In genomic region chr12:15617312-15617711, GRCm38 (mm10) we compare ENCODE assay signal across 7 mouse cellular contexts.
DNase-seq lines count a peak whose midpoint lies in the region; ATAC-seq lines count a peak whose summit lies in the region.

No protein-coding gene starts in this region.

- peaks cover 4% of the 10 kb centered on the region for H3K4me1 ChIP-seq in limb, embryonic 13.5 days
- H3K4me1 ChIP-seq in limb, embryonic 10.5 days: no peaks in the 10 kb centered on the region

- H3K4me2 ChIP-seq in limb, embryonic 13.5 days (replicated peaks): no peak overlapping the region

- H3K4me3 ChIP-seq in limb, embryonic 13.5 days: no peak overlapping the region
- no peak overlapping the region for H3K4me3 ChIP-seq in limb, embryonic 10.5 days

- H3K27ac ChIP-seq in limb, embryonic 13.5 days: no peak overlapping the region
- H3K27ac ChIP-seq in limb, embryonic 10.5 days: no peak overlapping the region

- ATAC-seq in limb, embryonic 13.5 days (ENCODE audit: low FRiP score, low read depth): peak; percentile 36; the same call in 1 of the 2 replicates

- H3K27me3 ChIP-seq in limb, embryonic 13.5 days: no peaks in the 10 kb centered on the region
- H3K27me3 ChIP-seq in limb, embryonic 10.5 days (ENCODE audit: low read depth, poor library complexity, severe bottlenecking): no peaks in the 10 kb centered on the region

- H3K9me3 ChIP-seq in limb, embryonic 13.5 days: no peaks in the 10 kb centered on the region
- H3K9me3 ChIP-seq in limb, embryonic 10.5 days (replicated peaks): no peaks in the 10 kb centered on the region

- H3K9ac ChIP-seq in limb, embryonic 13.5 days: no peak overlapping the region

- 49% methylated on average over 1 of the region's 1 CpGs for WGBS in limb, embryonic 13.5 days
- 89% methylated on average over 1 of the region's 1 CpGs for WGBS in limb, embryonic 10.5 days

- H3K36me3 ChIP-seq in limb, embryonic 13.5 days: no peaks in the 10 kb centered on the region
- no peaks in the 10 kb centered on the region for H3K36me3 ChIP-seq in limb, embryonic 10.5 days

- intact Hi-C loops in heart, postnatal 10 days (cut with DNase I): no loop called here

- no peak for DNase-seq in limb, embryonic 10.5 days (ENCODE audit: low spot score)
- DNase-seq in fibroblast of lung, adult 2 months (ENCODE audit: low read depth): peak; percentile 71
- DNase-seq in heart, postnatal 10 days: peak; percentile 83 to 87
- peak; percentile 44 for DNase-seq in retina, embryonic 14.5 days (ENCODE audit: low spot score)
- no peak for DNase-seq in cerebellum, adult 11 months
- DNase-seq in urinary bladder, postnatal 10 days (ENCODE audit: low spot score): no peak

Comparison
In these comparisons a context has a peak if more than half of its experiments do, and no peak if none do; other contexts are left out.
1. DNase-seq: peak in fibroblast of lung, adult 2 months (single experiment), heart, postnatal 10 days (2 of 2) and retina, embryonic 14.5 days (single experiment); none in limb, embryonic 10.5 days (single experiment), cerebellum, adult 11 months (single experiment) and urinary bladder, postnatal 10 days (single experiment).